Mouse (Mus musculus) subcutaneous adipose tissue, adult 2 months (tissue): ENCODE measurements around the gene Poglut1. TPM values are rescaled to one million over a fixed set of nuclear protein-coding genes. Genes with fewer than 3 reads are reported as not detected.

Experiments
- polyA plus RNA-seq: library from polyadenylated mRNA; depleted of rRNA; stranded (reverse); fragments of >200 nt; gene quantifications from 2 replicates; pipeline ENCODE4 v1.2.3, GENCODE M21; 2012; ENCODE audit warnings: low replicate concordance; rRNA removed

Poglut1 gene
- 25.3 and 42.3 TPM in 2 replicates for polyA plus RNA-seq

DNA sequence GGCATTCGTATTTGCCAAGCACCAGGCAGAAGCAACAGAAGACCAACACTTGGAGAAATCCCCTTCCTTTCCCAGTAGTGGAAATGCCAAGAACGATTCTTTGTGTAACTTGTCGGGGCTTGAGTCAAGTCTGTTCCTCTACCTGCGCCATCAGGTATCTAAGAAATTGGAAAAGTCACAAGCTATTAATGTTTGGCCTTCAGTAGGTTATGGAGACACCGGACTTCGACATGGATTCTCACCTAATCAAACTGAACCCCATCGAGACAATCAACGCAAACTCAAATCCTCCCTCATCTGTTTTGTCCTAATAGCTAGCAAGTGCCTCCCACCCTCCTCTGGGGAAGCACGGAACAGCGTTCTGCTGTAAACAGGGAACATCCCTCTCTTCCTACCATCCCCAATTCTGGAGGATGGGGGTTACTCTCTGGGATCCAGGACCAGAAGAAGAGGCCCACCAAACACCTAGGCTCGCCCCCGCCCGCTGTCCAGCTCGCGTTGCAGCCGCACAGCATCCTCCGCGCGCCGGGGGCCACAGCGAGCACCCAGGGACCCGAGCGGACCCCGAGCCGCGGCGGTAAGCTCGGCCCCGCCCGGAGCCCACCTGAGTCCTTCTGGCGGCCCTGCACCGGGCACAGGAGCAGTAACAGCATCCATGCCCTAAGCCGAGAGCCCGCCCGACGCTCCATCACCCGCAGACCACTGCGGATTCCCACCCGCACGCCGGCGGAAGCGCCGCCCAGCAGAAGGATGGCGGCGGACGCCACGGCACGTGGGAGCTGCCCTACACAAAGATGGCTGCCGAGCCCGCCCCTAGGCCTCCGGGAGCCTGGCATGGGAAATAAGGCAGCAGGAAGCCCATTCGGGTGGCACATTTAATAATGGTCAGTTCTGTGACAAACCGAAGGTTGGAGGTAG, at the start of gene Poglut1:
Poglut1 (minus strand) TSS at position 780 of the 918 bp plus-strand sequence.

DNA sequence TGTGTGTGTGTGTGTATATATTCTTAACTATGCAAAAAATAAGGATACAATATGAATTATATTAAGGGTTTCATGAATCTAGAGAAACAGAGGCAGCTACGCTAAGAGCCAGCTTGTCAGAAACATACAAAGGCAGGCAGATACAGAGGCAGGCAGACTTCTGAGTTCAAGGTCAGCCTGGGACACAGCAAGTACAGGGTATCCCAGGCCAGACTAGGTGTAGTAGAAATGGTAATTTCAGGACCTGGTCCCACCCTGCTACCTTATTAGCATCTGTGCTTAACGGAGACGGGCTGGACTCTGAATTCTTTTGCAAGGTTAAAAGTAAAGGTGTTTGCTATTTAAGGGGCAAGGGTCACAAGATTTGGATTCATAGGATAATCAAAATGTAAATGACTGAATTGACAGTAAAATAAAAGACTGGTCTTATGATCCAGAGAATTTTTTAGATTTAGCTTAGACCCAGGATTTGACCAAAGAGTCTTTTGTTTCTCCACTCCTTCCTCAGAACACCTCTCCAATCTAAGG, 8.2 kb upstream of the Poglut1 start, which contains the start of gene Tmem39a:
Tmem39a (plus strand) TSS at position 478 of the 528 bp plus-strand sequence.

GRCm38 (mm10) chr16:38522129-38523084, 27.7 kb downstream of the Poglut1 start, which contains the start of gene Timmdc1:
Timmdc1 (minus strand) TSS chr16:38522663.

Other genes with a start within 250 kb of the Poglut1 start
- 0.04 and 0.23 TPM in 2 replicates for gene Maats1, start 208.1 kb downstream of the Poglut1 start, polyA plus RNA-seq
- gene Cox17, start 203.3 kb downstream of the Poglut1 start, polyA plus RNA-seq, result 61.5 and 94.2 TPM in 2 replicates
- not detected in 2 replicates for gene Gm21987, start 203.2 kb downstream of the Poglut1 start, polyA plus RNA-seq
- 18.0 and 25.7 TPM in 2 replicates for gene Popdc2, start 188.0 kb downstream of the Poglut1 start, polyA plus RNA-seq
- gene Pla1a, start 117.1 kb downstream of the Poglut1 start, polyA plus RNA-seq, result 30.5 and 48.5 TPM in 2 replicates
- 27.6 and 52.1 TPM in 2 replicates for gene Adprh, start 97.6 kb downstream of the Poglut1 start, polyA plus RNA-seq
- 0.59 and 0.71 TPM in 2 replicates for gene Cd80, start 94.7 kb downstream of the Poglut1 start, polyA plus RNA-seq
- gene Timmdc1, start 27.6 kb downstream of the Poglut1 start, polyA plus RNA-seq, result 16.2 and 17.5 TPM in 2 replicates
- 70.9 and 154 TPM in 2 replicates for gene Tmem39a, start 8.4 kb upstream of the Poglut1 start, polyA plus RNA-seq
- gene Arhgap31, start 163.0 kb upstream of the Poglut1 start, polyA plus RNA-seq, result 17.7 and 21.9 TPM in 2 replicates
- 10.0 and 14.5 TPM in 2 replicates for gene B4galt4, start 192.0 kb upstream of the Poglut1 start, polyA plus RNA-seq